In the genomic region with DNA sequence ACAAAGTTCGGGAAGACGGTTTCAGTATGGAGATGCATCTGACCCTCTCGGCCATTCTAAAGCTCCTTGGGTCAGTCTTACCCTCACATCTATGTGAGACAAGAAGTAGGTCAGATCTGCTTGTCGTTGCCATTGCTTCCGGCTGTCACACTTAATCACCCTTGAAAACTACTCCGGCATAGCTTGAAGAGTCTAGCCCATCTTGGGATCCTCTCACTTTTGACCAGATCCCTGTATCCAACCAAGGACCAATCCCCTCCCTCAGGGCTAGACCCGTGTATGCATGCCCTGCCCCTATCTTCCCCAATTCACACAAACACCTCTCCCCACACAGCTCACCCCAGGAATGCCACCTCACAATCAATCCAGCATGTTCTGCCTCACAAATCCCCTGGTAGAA, we compare ENCODE assay signal across 17 mouse cellular contexts.
"Had no signal": no experiment of that assay in that cellular context is flagged by ENCODE, and none has a peak within 500 bp of the region (broad histone marks: within the 10 kb centered on the region; RNA-seq: fewer than 3 reads in every experiment).

No protein-coding gene starts in this region.

- H3K4me2 ChIP-seq: heart, embryonic 11.5 days; heart, embryonic 13.5 days; heart, embryonic 15.5 days; hindbrain, embryonic 12.5 days; hindbrain, embryonic 14.5 days; intestine, embryonic 15.5 days; kidney, embryonic 15.5 days; limb, embryonic 13.5 days; limb, embryonic 15.5 days; liver, embryonic 12.5 days had no signal

- DNase-seq: layer of hippocampus, postnatal 36 days had no signal

- H3K9me3 ChIP-seq: heart, embryonic 13.5 days; heart, embryonic 15.5 days; hindbrain, embryonic 10.5 days; hindbrain, embryonic 12.5 days; intestine, embryonic 15.5 days; kidney, embryonic 15.5 days; limb, embryonic 13.5 days; limb, embryonic 15.5 days; liver, embryonic 12.5 days had no signal

- ATAC-seq: inflammation-experienced regulatory T-cells, adult 6 months; intestine, embryonic 15.5 days; intestine, postnatal 0 days; liver, embryonic 12.5 days had no signal

- H3K36me3 ChIP-seq: heart, embryonic 13.5 days; heart, embryonic 15.5 days; hindbrain, embryonic 10.5 days; hindbrain, embryonic 12.5 days; intestine, embryonic 15.5 days; kidney, embryonic 15.5 days; limb, embryonic 13.5 days; limb, embryonic 15.5 days; liver, embryonic 12.5 days had no signal

- H3K27ac ChIP-seq: heart, adult 2 months; heart, embryonic 13.5 days; heart, embryonic 15.5 days; hindbrain, embryonic 10.5 days; hindbrain, embryonic 12.5 days; hindbrain, embryonic 14.5 days; intestine, embryonic 15.5 days; kidney, embryonic 15.5 days; kidney, postnatal 0 days; limb, embryonic 13.5 days; limb, embryonic 15.5 days; liver, embryonic 12.5 days; liver, embryonic 14.5 days had no signal

- H3K4me1 ChIP-seq: heart, embryonic 13.5 days; heart, embryonic 15.5 days; hindbrain, embryonic 10.5 days; hindbrain, embryonic 12.5 days; intestine, embryonic 15.5 days; kidney, embryonic 15.5 days; limb, embryonic 13.5 days; liver, embryonic 12.5 days had no signal

- H3K9ac ChIP-seq: heart, embryonic 13.5 days; heart, embryonic 15.5 days; hindbrain, embryonic 12.5 days; hindbrain, embryonic 14.5 days; intestine, embryonic 15.5 days; kidney, embryonic 15.5 days; limb, embryonic 13.5 days; limb, embryonic 15.5 days; liver, embryonic 12.5 days; liver, embryonic 14.5 days had no signal

- H3K4me3 ChIP-seq: heart, adult 2 months; heart, embryonic 13.5 days; heart, embryonic 15.5 days; hindbrain, embryonic 10.5 days; hindbrain, embryonic 12.5 days; intestine, embryonic 15.5 days; kidney, embryonic 15.5 days; limb, embryonic 13.5 days; limb, embryonic 15.5 days; liver, embryonic 12.5 days had no signal

- H3K27me3 ChIP-seq: heart, embryonic 13.5 days; heart, embryonic 15.5 days; hindbrain, embryonic 12.5 days; intestine, embryonic 15.5 days; kidney, embryonic 15.5 days; limb, embryonic 13.5 days; limb, embryonic 15.5 days; liver, embryonic 12.5 days had no signal
